In the genomic region with DNA sequence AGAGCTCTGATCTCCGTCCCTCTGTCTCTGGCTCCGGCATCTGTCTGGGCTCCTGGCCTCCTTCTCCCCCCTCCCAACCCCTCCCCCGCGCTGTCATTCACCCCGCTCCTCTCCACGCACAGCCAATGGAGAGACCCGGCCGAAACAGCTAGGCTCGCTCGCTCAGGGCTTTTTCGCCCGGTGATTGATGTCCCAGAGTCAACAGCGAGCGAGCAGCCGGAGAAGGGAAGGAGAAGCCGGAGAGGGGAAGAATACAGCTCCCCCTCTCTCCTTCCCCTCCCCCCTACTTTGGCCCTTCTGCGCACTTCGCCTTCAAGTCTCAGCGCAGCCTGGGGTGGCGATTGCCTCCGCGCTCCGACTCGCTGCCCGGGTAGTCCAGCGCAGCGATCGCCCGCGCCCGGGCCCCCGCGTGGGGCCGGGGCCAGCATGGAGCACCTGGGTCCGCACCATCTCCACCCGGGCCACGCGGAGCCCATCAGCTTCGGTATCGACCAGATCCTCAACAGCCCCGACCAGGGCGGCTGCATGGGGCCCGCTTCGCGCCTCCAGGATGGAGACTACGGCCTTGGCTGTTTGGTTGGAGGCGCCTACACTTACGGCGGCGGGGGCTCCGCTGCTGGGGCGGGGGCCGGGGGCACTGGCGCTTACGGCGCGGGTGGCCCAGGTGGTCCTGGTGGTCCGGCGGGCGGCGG, we compare ENCODE assay signal across 11 mouse cellular contexts. TPM values are rescaled to one million over a fixed set of nuclear protein-coding genes. Genes with fewer than 3 reads are reported as not detected.
DNase-seq lines count a peak whose midpoint lies in the region; ATAC-seq and TF ChIP-seq lines count a peak whose summit lies in the region.
"Had no signal": no experiment of that assay in that cellular context is flagged by ENCODE, and none has a peak within 500 bp of the region (broad histone marks: within the 10 kb centered on the region; RNA-seq: fewer than 3 reads in every experiment).

Gene Tlx1 (plus strand): TSS at position 191 of the 692 bp plus-strand sequence.

- H3K9ac ChIP-seq in kidney, embryonic 14.5 days (ENCODE audit: low read depth, low read length) = no peak within 1 kb of the TSS
- no peak within 1 kb of the TSS for H3K9ac ChIP-seq in hindbrain, embryonic 15.5 days
- H3K9ac ChIP-seq in midbrain, postnatal 0 days (replicated peaks; ENCODE audit: low read length, poor library complexity, severe bottlenecking) = no peak within 1 kb of the TSS

- H3K27ac ChIP-seq in kidney, embryonic 14.5 days (ENCODE audit: low read depth, low read length) = no peak within 1 kb of the TSS
- no peak within 1 kb of the TSS for H3K27ac ChIP-seq in hindbrain, embryonic 15.5 days (replicated peaks)
- H3K27ac ChIP-seq in midbrain, postnatal 0 days (ENCODE audit: low read depth, low read length) = no peak within 1 kb of the TSS

- peak within 1 kb of the TSS; percentile 38 for H3K4me2 ChIP-seq in kidney, embryonic 14.5 days (replicated peaks; ENCODE audit: low read depth, low read length)
- H3K4me2 ChIP-seq in hindbrain, embryonic 15.5 days = peak within 1 kb of the TSS; percentile 45
- peak within 1 kb of the TSS; percentile 21; the same call in 1 of the 2 replicates for H3K4me2 ChIP-seq in midbrain, postnatal 0 days (ENCODE audit: low read depth, low read length, poor library complexity, severe bottlenecking)

- DNase-seq in kidney, adult 18-20 months = no peak
- peak; percentile 78 for DNase-seq in embryo, embryonic 9.5 days (ENCODE audit: extremely low spot score)
- DNase-seq in midbrain, postnatal 0 days (ENCODE audit: low spot score) = no peak
- DNase-seq in urinary bladder, postnatal 36 days (ENCODE audit: low spot score in 2 of 2) = no peak
- DNase-seq in layer of hippocampus, adult 11-12 months (ENCODE audit: low spot score) = no peak
- no peak for DNase-seq in ovary, postnatal 10 days (ENCODE audit: low spot score)
- DNase-seq: cerebellum, adult 8-10 months; thymus, postnatal 25 days had no signal

- peaks cover 8% of the 10 kb centered on the region; the same call in 1 of the 2 replicates for H3K4me1 ChIP-seq in kidney, embryonic 14.5 days (ENCODE audit: control insufficient read depth, insufficient read depth, low read length)
- H3K4me1 ChIP-seq in hindbrain, embryonic 15.5 days (replicated peaks) = peaks cover 16% of the 10 kb centered on the region
- H3K4me1 ChIP-seq in midbrain, postnatal 0 days (ENCODE audit: insufficient read depth, low read length) = peaks cover 5% of the 10 kb centered on the region; the same call in 1 of the 2 replicates

- H3K9me3 ChIP-seq in kidney, embryonic 14.5 days (ENCODE audit: control insufficient read depth, low read length) = peaks cover 6% of the 10 kb centered on the region; the same call in 1 of the 2 replicates
- H3K9me3 ChIP-seq in hindbrain, embryonic 15.5 days = peaks cover 3% of the 10 kb centered on the region; the same call in 1 of the 2 replicates
- H3K9me3 ChIP-seq in midbrain, postnatal 0 days (ENCODE audit: low read length) = no peaks in the 10 kb centered on the region

- 1% methylated on average over 55 of the region's 61 CpGs for WGBS in kidney, embryonic 14.5 days
- under 1% methylated on average over 61 of the region's 61 CpGs for WGBS in hindbrain, embryonic 15.5 days
- WGBS in midbrain, postnatal 0 days = under 1% methylated on average over 45 of the region's 61 CpGs

- H3K4me3 ChIP-seq in kidney, embryonic 14.5 days (ENCODE audit: low read length) = peak within 1 kb of the TSS; percentile 19
- peak within 1 kb of the TSS; percentile 28 for H3K4me3 ChIP-seq in hindbrain, embryonic 15.5 days
- peak within 1 kb of the TSS; percentile 21; the same call in 1 of the 2 replicates for H3K4me3 ChIP-seq in midbrain, postnatal 0 days (ENCODE audit: low read depth, low read length)
- H3K4me3 ChIP-seq: myocyte had no signal

- TF ChIP-seq CTCF in midbrain, postnatal 0 days (IDR thresholded peaks at IDR 0.05) = no peak

- H3K27me3 ChIP-seq in kidney, embryonic 14.5 days (ENCODE audit: control insufficient read depth, insufficient read depth, low read length) = peaks cover 97% of the 10 kb centered on the region
- peaks cover 85% of the 10 kb centered on the region for H3K27me3 ChIP-seq in hindbrain, embryonic 15.5 days
- H3K27me3 ChIP-seq in midbrain, postnatal 0 days (ENCODE audit: insufficient read depth, low read length) = peaks cover 91% of the 10 kb centered on the region

- H3K36me3 ChIP-seq in kidney, embryonic 14.5 days (ENCODE audit: control insufficient read depth, insufficient read depth, low read length) = no peaks in the 10 kb centered on the region
- H3K36me3 ChIP-seq in hindbrain, embryonic 15.5 days = no peaks in the 10 kb centered on the region
- H3K36me3 ChIP-seq in midbrain, postnatal 0 days (ENCODE audit: insufficient read depth, low read length) = no peaks in the 10 kb centered on the region

- 0 out of 2 replicates have a peak, but pooled peaks have one; percentile 18 for ATAC-seq in kidney, embryonic 14.5 days (ENCODE audit: low FRiP score, low TSS enrichment)
- 0 out of 2 replicates have a peak, but pooled peaks have one; percentile 19 for ATAC-seq in hindbrain, embryonic 15.5 days (ENCODE audit: low FRiP score, low read depth)
- no peak for ATAC-seq in midbrain, postnatal 0 days (ENCODE audit: low FRiP score)

RNA-seq across cellular contexts. Expression of gene Tlx1, which starts in this region (rescaled TPM):
- 0.26 TPM in 1 of 2 replicates, not detected in the other for polyA plus RNA-seq in kidney, embryonic 14.5 days (2014; fragmentation: Nextera tagmentation; extraction: Ambion mirVana)
- polyA plus RNA-seq in hindbrain, embryonic 15.5 days (2015; fragmentation: Nextera tagmentation; extraction: Ambion mirVana) = 0.88 and 1.8 TPM in 2 replicates
- total RNA-seq in midbrain, postnatal 0 days (2014; rRNA removed) = not detected in 2 replicates
- polyA plus RNA-seq in midbrain, postnatal 0 days (2015; fragmentation: Nextera tagmentation; extraction: Ambion mirVana) = not detected in 2 replicates
- polyA plus RNA-seq: myocyte had no signal

Comparison
In these comparisons a context has a peak if more than half of its experiments do, and no peak if none do; other contexts are left out.
1. Peak in ATAC-seq, H3K4me3 ChIP-seq and H3K4me2 ChIP-seq in kidney, embryonic 14.5 days; RNA of the gene not detected or under 1 TPM.